Mouse (Mus musculus) CD4-positive naive resting alpha-beta T cell, adult 57 days (primary cell): Measurements from ENCODE around the gene BC025446. TPM values are rescaled to one million over a fixed set of nuclear protein-coding genes. Genes with fewer than 3 reads are reported as not detected.

ENCODE experiments used
- total RNA-seq: library from RNA; stranded (reverse); gene quantifications from one replicate; pipeline ENCODE4 v1.2.4, GENCODE M21; 2023

BC025446 gene
- total RNA-seq, result not detected

DNA sequence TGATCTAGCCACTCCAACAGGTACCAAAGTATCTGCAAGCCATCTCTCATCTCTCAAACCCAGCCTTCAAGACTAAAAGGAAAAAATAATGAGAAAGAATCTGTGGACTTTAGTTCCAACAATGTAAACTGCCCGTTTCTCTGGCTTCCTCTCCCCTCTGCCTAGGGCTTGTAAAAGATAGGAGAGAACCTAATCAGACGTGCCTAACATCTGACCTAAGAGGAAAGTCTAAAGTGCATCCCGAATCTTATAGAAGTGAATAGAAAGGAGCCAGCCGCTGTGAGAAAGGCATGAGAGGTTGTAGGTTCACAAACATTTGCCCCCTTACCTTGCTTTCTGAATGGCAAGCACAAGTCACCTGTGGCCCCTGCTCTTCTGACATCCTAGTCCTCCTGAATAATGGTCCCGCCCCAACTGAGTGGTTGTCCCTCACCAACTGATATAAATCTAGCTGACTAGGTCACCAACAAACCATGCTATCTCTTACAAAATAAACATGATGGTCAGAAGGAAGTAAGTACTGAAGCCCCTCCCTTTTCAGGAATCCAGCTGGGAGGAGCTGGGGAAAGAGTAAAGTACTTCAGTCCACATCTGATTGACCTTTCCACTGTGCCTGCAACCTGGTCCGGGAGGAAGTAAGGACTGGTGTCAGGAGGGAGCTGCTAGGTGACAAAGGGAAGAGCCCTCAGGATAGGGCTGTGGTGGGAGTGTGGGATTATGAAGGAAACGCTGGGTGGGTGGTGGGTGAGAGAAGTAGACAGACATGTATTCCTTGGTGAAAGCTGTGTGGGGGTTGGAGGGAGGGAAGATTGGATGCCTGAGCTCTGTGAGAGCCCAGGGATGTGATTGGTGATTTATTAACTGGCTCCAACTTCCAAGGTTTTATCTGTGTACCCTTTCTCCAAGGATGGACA lies at the start of gene BC025446:
BC025446 (plus strand) TSS at position 599 of the 914 bp plus-strand sequence.

GRCm38 (mm10) chr15:75268121-75268520 lies 51.9 kb downstream of the BC025446 start, which contains the start of gene Ly6f:
Gene Ly6f (plus strand): TSS chr15:75268421.

Other genes with a start within 250 kb of the BC025446 start
- not detected for gene Ly6i, start 232.9 kb upstream of the BC025446 start, total RNA-seq
- gene Ly6a, start 218.3 kb upstream of the BC025446 start, total RNA-seq, result 26.4 TPM
- 48.2 TPM for gene Ly6c1, start 167.5 kb upstream of the BC025446 start, total RNA-seq
- gene Ly6c2, start 104.4 kb upstream of the BC025446 start, total RNA-seq, result 12.5 TPM
- gene Ly6g, start 61.1 kb upstream of the BC025446 start, total RNA-seq, result not detected
- not detected for gene Ly6f, start 52.0 kb downstream of the BC025446 start, total RNA-seq